Mouse (Mus musculus) ovary, postnatal 10 days (tissue): ENCODE results near the gene P3h3.
A peak's percentile ranks its signal among the peaks of the same experiment; 100 is the strongest.
"Not testable (repeated sequence)": the region's sequence is repeated elsewhere in the genome, so short reads cannot be mapped to it uniquely, and the experiment has no call there.

Experiments
- DNase-seq: peaks from one replicate; pipeline ENCODE4 v3.0.0; 2022; ENCODE audit warnings: low spot score

Gene P3h3

GRCm38 (mm10) chr6:124831199-124831598, 26.4 kb downstream of the P3h3 start:
- not testable (repeated sequence) for DNase-seq

- peak; percentile 85 for DNase-seq
Observed at GRCm38 (mm10) chr6:124829799-124830700, 27.5 kb downstream of the P3h3 start.

- peak; percentile 87 for DNase-seq
Observed at GRCm38 (mm10) chr6:124828868-124829798, 28.4 kb downstream of the P3h3 start, which contains the start of the genes Usp5 and Cdca3. Gene Usp5 (minus strand): TSS chr6:124829484. Gene Cdca3 (plus strand): TSS chr6:124829547.

- DNase-seq: no peak
Observed at GRCm38 (mm10) chr6:124828101-124828592, 29.4 kb downstream of the P3h3 start.

GRCm38 (mm10) chr6:124822049-124822448, 35.5 kb downstream of the P3h3 start:
- DNase-seq: no peak

- no peak for DNase-seq
Observed at GRCm38 (mm10) chr6:124820891-124821290, 36.7 kb downstream of the P3h3 start.

- no peak for DNase-seq
Observed at GRCm38 (mm10) chr6:124817971-124818370, 39.6 kb downstream of the P3h3 start.

GRCm38 (mm10) chr6:124817563-124817962, 40.0 kb downstream of the P3h3 start:
- DNase-seq: no peak

GRCm38 (mm10) chr6:124817125-124817524, 40.4 kb downstream of the P3h3 start:
- DNase-seq: no peak

GRCm38 (mm10) chr6:124816611-124817010, 40.9 kb downstream of the P3h3 start:
- DNase-seq: no peak

GRCm38 (mm10) chr6:124814858-124815774, 42.4 kb downstream of the P3h3 start:
- no peak for DNase-seq

- DNase-seq: no peak
Observed at GRCm38 (mm10) chr6:124814448-124814847, 43.1 kb downstream of the P3h3 start.

GRCm38 (mm10) chr6:124813933-124814332, 43.6 kb downstream of the P3h3 start, which contains the start of gene Tpi1:
Gene Tpi1 (minus strand): TSS chr6:124814296.
- DNase-seq: peak; percentile 80

- no peak for DNase-seq
Observed at GRCm38 (mm10) chr6:124813496-124813895, 44.1 kb downstream of the P3h3 start.

- DNase-seq: no peak
Observed at GRCm38 (mm10) chr6:124812848-124813247, 44.7 kb downstream of the P3h3 start.

- DNase-seq: no peak
Observed at GRCm38 (mm10) chr6:124811701-124812560, 45.6 kb downstream of the P3h3 start.

GRCm38 (mm10) chr6:124811403-124811665, 46.2 kb downstream of the P3h3 start:
- no peak for DNase-seq

- not testable (repeated sequence) for DNase-seq
Observed at GRCm38 (mm10) chr6:124810566-124811402, 46.8 kb downstream of the P3h3 start.

GRCm38 (mm10) chr6:124809775-124810538, 47.6 kb downstream of the P3h3 start:
- DNase-seq: no peak
